Comparison of ENCODE assay signal across 17 mouse cellular contexts in the genomic region with DNA sequence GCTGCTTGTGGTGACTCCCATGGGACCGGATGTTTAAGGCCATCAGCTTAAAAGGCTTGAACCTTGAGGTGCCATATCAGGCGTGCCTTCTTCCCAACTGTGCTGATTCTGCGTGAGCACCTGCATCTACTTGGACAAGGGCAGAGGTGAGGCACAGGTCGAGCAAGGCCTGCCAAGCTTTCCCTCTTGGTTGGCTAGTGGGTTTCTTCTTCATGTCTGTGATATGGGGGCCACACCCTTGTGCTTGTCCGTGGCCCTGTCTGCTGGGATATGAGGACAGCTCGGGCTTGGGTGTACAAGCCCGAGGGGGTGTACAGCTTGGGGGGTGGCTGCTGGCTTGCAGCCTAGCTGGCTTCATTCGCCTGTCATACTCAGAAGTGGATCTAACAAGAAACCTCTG. TPM values are rescaled to one million over a fixed set of nuclear protein-coding genes. Genes with fewer than 3 reads are reported as not detected.
A peak's percentile ranks its signal among the peaks of the same experiment; 100 is the strongest.
DNase-seq lines count a peak whose midpoint lies in the region; ATAC-seq lines count a peak whose summit lies in the region.
"Had no signal": no experiment of that assay in that cellular context is flagged by ENCODE, and none has a peak within 500 bp of the region (broad histone marks: within the 10 kb centered on the region; RNA-seq: fewer than 3 reads in every experiment).

No protein-coding gene starts in this region.

- 0 out of 2 replicates have a peak overlapping the region, but pooled peaks have one; percentile 20 for H3K27ac ChIP-seq in forebrain, embryonic 10.5 days
- no peak overlapping the region for H3K27ac ChIP-seq in forebrain, embryonic 13.5 days
- H3K27ac ChIP-seq in hindbrain, embryonic 13.5 days = 0 out of 2 replicates have a peak overlapping the region, but pooled peaks have one; percentile 6
- no peak overlapping the region for H3K27ac ChIP-seq in hindbrain, embryonic 11.5 days (ENCODE audit: low read depth, low read length)
- peak overlapping the region; percentile 80 for H3K27ac ChIP-seq in lung, embryonic 16.5 days (ENCODE audit: low read length)
- H3K27ac ChIP-seq: embryonic facial prominence, embryonic 15.5 days; hindbrain, embryonic 15.5 days; liver, embryonic 13.5 days; midbrain, embryonic 15.5 days had no signal

- H3K4me2 ChIP-seq in forebrain, embryonic 13.5 days = no peak overlapping the region
- H3K4me2 ChIP-seq in hindbrain, embryonic 13.5 days = no peak overlapping the region
- H3K4me2 ChIP-seq in hindbrain, embryonic 11.5 days (replicated peaks; ENCODE audit: low read depth, low read length) = no peak overlapping the region
- H3K4me2 ChIP-seq in lung, embryonic 16.5 days (ENCODE audit: low read depth, low read length) = no peak overlapping the region
- H3K4me2 ChIP-seq: embryonic facial prominence, embryonic 15.5 days; hindbrain, embryonic 15.5 days; limb, embryonic 12.5 days; liver, embryonic 13.5 days; midbrain, embryonic 15.5 days had no signal

- no peak for ATAC-seq in forebrain, embryonic 13.5 days
- ATAC-seq in hindbrain, embryonic 13.5 days (ENCODE audit: low FRiP score) = no peak
- ATAC-seq in hindbrain, embryonic 11.5 days (ENCODE audit: low FRiP score) = no peak
- no peak for ATAC-seq in lung, embryonic 16.5 days (ENCODE audit: low read depth)
- ATAC-seq: midbrain, embryonic 15.5 days had no signal

- DNase-seq in forebrain, embryonic 10.5 days (ENCODE audit: extremely low spot score, low spot score) = no peak
- DNase-seq in hindbrain, embryonic 11.5 days (ENCODE audit: low spot score) = no peak
- DNase-seq in lung, postnatal 4 days = no peak
- no peak for DNase-seq in adrenal gland, postnatal 14 days
- DNase-seq: B cell, adult 2 months; cerebellum, adult 8-10 months; liver, embryonic 13.5 days; right cerebral cortex, postnatal 25 days; thymus, adult 18-20 months; thymus, postnatal 4 days had no signal

- 84% methylated on average over 8 of the region's 8 CpGs for WGBS in forebrain, embryonic 10.5 days
- 92% methylated on average over 8 of the region's 8 CpGs for WGBS in forebrain, embryonic 13.5 days
- WGBS in hindbrain, embryonic 13.5 days = 88% methylated on average over 8 of the region's 8 CpGs
- WGBS in hindbrain, embryonic 11.5 days = 85% methylated on average over 8 of the region's 8 CpGs
- 75% methylated on average over 8 of the region's 8 CpGs for WGBS in lung, embryonic 16.5 days

- peaks cover 20% of the 10 kb centered on the region for H3K4me1 ChIP-seq in forebrain, embryonic 10.5 days
- H3K4me1 ChIP-seq in forebrain, embryonic 13.5 days = peaks cover 11% of the 10 kb centered on the region; the same call in 1 of the 2 replicates
- peaks cover 61% of the 10 kb centered on the region for H3K4me1 ChIP-seq in hindbrain, embryonic 13.5 days (replicated peaks)
- no peaks in the 10 kb centered on the region; the same call in 1 of the 2 replicates for H3K4me1 ChIP-seq in hindbrain, embryonic 11.5 days (replicated peaks; ENCODE audit: control insufficient read depth, insufficient read depth, low read length)
- peaks cover 16% of the 10 kb centered on the region for H3K4me1 ChIP-seq in lung, embryonic 16.5 days (replicated peaks; ENCODE audit: control insufficient read depth, insufficient read depth, low read length)
- H3K4me1 ChIP-seq: embryonic facial prominence, embryonic 15.5 days; liver, embryonic 13.5 days had no signal

- no peak overlapping the region for H3K9ac ChIP-seq in forebrain, embryonic 13.5 days
- no peak overlapping the region for H3K9ac ChIP-seq in hindbrain, embryonic 13.5 days
- no peak overlapping the region for H3K9ac ChIP-seq in hindbrain, embryonic 11.5 days (ENCODE audit: low read depth, low read length)
- no peak overlapping the region for H3K9ac ChIP-seq in lung, embryonic 16.5 days (ENCODE audit: low read length)
- H3K9ac ChIP-seq: embryonic facial prominence, embryonic 15.5 days; hindbrain, embryonic 15.5 days; limb, embryonic 12.5 days; liver, embryonic 13.5 days; midbrain, embryonic 15.5 days had no signal

- no peaks in the 10 kb centered on the region for H3K9me3 ChIP-seq in forebrain, embryonic 10.5 days
- no peaks in the 10 kb centered on the region for H3K9me3 ChIP-seq in forebrain, embryonic 13.5 days (replicated peaks)
- H3K9me3 ChIP-seq in hindbrain, embryonic 13.5 days = no peaks in the 10 kb centered on the region
- H3K9me3 ChIP-seq in hindbrain, embryonic 11.5 days (ENCODE audit: control insufficient read depth, low read length) = no peaks in the 10 kb centered on the region
- H3K9me3 ChIP-seq in lung, embryonic 16.5 days (ENCODE audit: control insufficient read depth, low read length) = no peaks in the 10 kb centered on the region
- H3K9me3 ChIP-seq: embryonic facial prominence, embryonic 15.5 days; hindbrain, embryonic 15.5 days; limb, embryonic 12.5 days; liver, embryonic 13.5 days; midbrain, embryonic 15.5 days had no signal

- H3K4me3 ChIP-seq in forebrain, embryonic 10.5 days = no peak overlapping the region
- no peak overlapping the region for H3K4me3 ChIP-seq in forebrain, embryonic 13.5 days
- H3K4me3 ChIP-seq in hindbrain, embryonic 13.5 days = no peak overlapping the region
- H3K4me3 ChIP-seq in hindbrain, embryonic 11.5 days (ENCODE audit: low read depth, low read length) = no peak overlapping the region
- no peak overlapping the region for H3K4me3 ChIP-seq in lung, embryonic 16.5 days (ENCODE audit: low read length)
- H3K4me3 ChIP-seq: embryonic facial prominence, embryonic 15.5 days; hindbrain, embryonic 15.5 days; limb, embryonic 12.5 days; liver, embryonic 13.5 days; midbrain, embryonic 15.5 days had no signal

- H3K36me3 ChIP-seq in forebrain, embryonic 10.5 days (replicated peaks) = no peaks in the 10 kb centered on the region
- H3K36me3 ChIP-seq in forebrain, embryonic 13.5 days (ENCODE audit: poor library complexity, severe bottlenecking) = no peaks in the 10 kb centered on the region
- H3K36me3 ChIP-seq in hindbrain, embryonic 13.5 days = no peaks in the 10 kb centered on the region
- H3K36me3 ChIP-seq in hindbrain, embryonic 11.5 days (ENCODE audit: control insufficient read depth, insufficient read depth, low read length) = no peaks in the 10 kb centered on the region
- no peaks in the 10 kb centered on the region for H3K36me3 ChIP-seq in lung, embryonic 16.5 days (ENCODE audit: control insufficient read depth, insufficient read depth, low read length)
- H3K36me3 ChIP-seq: embryonic facial prominence, embryonic 15.5 days; hindbrain, embryonic 15.5 days; limb, embryonic 12.5 days; liver, embryonic 13.5 days; midbrain, embryonic 15.5 days had no signal

- H3K27me3 ChIP-seq in forebrain, embryonic 10.5 days (ENCODE audit: poor library complexity, severe bottlenecking) = no peaks in the 10 kb centered on the region
- H3K27me3 ChIP-seq in forebrain, embryonic 13.5 days = no peaks in the 10 kb centered on the region
- no peaks in the 10 kb centered on the region for H3K27me3 ChIP-seq in hindbrain, embryonic 13.5 days
- H3K27me3 ChIP-seq in hindbrain, embryonic 11.5 days (ENCODE audit: control insufficient read depth, insufficient read depth, low read length) = no peaks in the 10 kb centered on the region
- no peaks in the 10 kb centered on the region for H3K27me3 ChIP-seq in lung, embryonic 16.5 days (ENCODE audit: control insufficient read depth, insufficient read depth, low read depth, low read length)
- H3K27me3 ChIP-seq: embryonic facial prominence, embryonic 15.5 days; hindbrain, embryonic 15.5 days; limb, embryonic 12.5 days; midbrain, embryonic 15.5 days had no signal

RNA-seq across cellular contexts. Expression of a gene that starts 51.4 kb away (rescaled TPM):
- polyA plus RNA-seq in forebrain, embryonic 10.5 days (2016; fragmentation: Nextera tagmentation; extraction: Ambion mirVana) = 26.3 and 32.5 TPM in 2 replicates
- 80.3 and 99.0 TPM in 2 replicates for polyA plus RNA-seq in forebrain, embryonic 13.5 days (2015; fragmentation: Nextera tagmentation; extraction: Ambion mirVana)
- polyA plus RNA-seq in hindbrain, embryonic 13.5 days (2015; fragmentation: Nextera tagmentation; extraction: Ambion mirVana) = 119 and 125 TPM in 2 replicates
- 51.0 and 54.4 TPM in 2 replicates for polyA plus RNA-seq in hindbrain, embryonic 11.5 days (2014; fragmentation: Nextera tagmentation; extraction: Ambion mirVana)
- 16.0 and 16.1 TPM in 2 replicates for polyA plus RNA-seq in lung, embryonic 16.5 days (2015; fragmentation: Nextera tagmentation; extraction: Ambion mirVana)
- 59.3 and 66.7 TPM in 2 replicates for total RNA-seq in adrenal gland, postnatal 14 days (2021)

Comparison
In these comparisons a context has a peak if more than half of its experiments do, and no peak if none do; other contexts are left out.
1. H3K27ac ChIP-seq: peak in forebrain, embryonic 10.5 days (single experiment), hindbrain, embryonic 13.5 days (single experiment) and lung, embryonic 16.5 days (single experiment); none in forebrain, embryonic 13.5 days (single experiment) and hindbrain, embryonic 11.5 days (single experiment).